Mouse (Mus musculus) thymus, postnatal 36 days (tissue): ENCODE measurements around the gene Defb3.
"Not testable (repeated sequence)": the region's sequence is repeated elsewhere in the genome, so short reads cannot be mapped to it uniquely, and the experiment has no call there.

Source experiments
- DNase-seq, 2 experiments: peaks; one replicate each; pipeline ENCODE4 v3.0.0; 2022; ENCODE audit warnings: mixed read lengths in 2 of 2

The Defb3 gene

GRCm38 (mm10) chr8:19293060-19293459 lies at the start of gene Defb3:
Defb3 (plus strand) TSS chr8:19293360.
- DNase-seq, result not testable (repeated sequence)

- no peak for DNase-seq
Measured at GRCm38 (mm10) chr8:19247280-19247679, 45.9 kb upstream of the Defb3 start, which contains the start of gene Defb5. Defb5 (plus strand) TSS chr8:19247580.

GRCm38 (mm10) chr8:19258136-19258535 lies 35.0 kb upstream of the Defb3 start:
- DNase-seq, result no peak

- no peak for DNase-seq
Measured at GRCm38 (mm10) chr8:19259667-19260066, 33.5 kb upstream of the Defb3 start.

- not testable (repeated sequence) for DNase-seq
Measured at GRCm38 (mm10) chr8:19298361-19298760, 5.2 kb downstream of the Defb3 start.

- DNase-seq, result no peak
Measured at GRCm38 (mm10) chr8:19331836-19332235, 38.7 kb downstream of the Defb3 start.
